Mouse (Mus musculus): ENCODE measurements around the gene Diaph3. TPM values are rescaled to one million over a fixed set of nuclear protein-coding genes. Genes with fewer than 3 reads are reported as not detected.

The Diaph3 gene
- total and polyA plus RNA-seq, 3 experiments: 16.2 to 36.9 (median 17.5) TPM

- Histone ChIP-seq H3K4me3 (replicated peaks in 1 of 3; ENCODE audit: low read depth in 2 of 3, low read length in 2 of 3, poor library complexity in 1 of 3) (no peak overlapping the region), H3K4me2 (ENCODE audit: insufficient read depth, low read depth, poor library complexity, severe bottlenecking) (no peak overlapping the region), H3K36me3 (replicated peaks in 1 of 2; ENCODE audit: control insufficient read depth in 1 of 2, insufficient read depth in 1 of 2, low read length in 1 of 2) (peaks cover 0 to 22% of the 10 kb centered on the region in 2 experiments), H3K79me2 (replicated peaks; ENCODE audit: control insufficient read depth, extremely low read depth, insufficient read depth, poor library complexity, severe bottlenecking) (no peaks in the 10 kb centered on the region), H3K9me3 (replicated peaks; ENCODE audit: low read length) (no peaks in the 10 kb centered on the region), H3K4me1 (ENCODE audit: control insufficient read depth in 1 of 2, insufficient read depth in 2 of 2) (no peaks in the 10 kb centered on the region), H3K9ac (ENCODE audit: insufficient read depth, low read depth) (no peak overlapping the region), H3K27ac (ENCODE audit: insufficient read depth, low read depth) (no peak overlapping the region), H3K27me3 (replicated peaks) (no peaks in the 10 kb centered on the region)
- TF ChIP-seq JUND (conservative IDR thresholded peaks at IDR 0.05; ENCODE audit: low read depth, low read length) (no peak), USF2 (conservative IDR thresholded peaks at IDR 0.05; ENCODE audit: low read depth, low read length) (no peak), SMC3 (IDR thresholded peaks at IDR 0.05; ENCODE audit: low read depth, low read length) (no peak), MXI1 (IDR thresholded peaks at IDR 0.05; ENCODE audit: low read depth, low read length) (no peak), UBTF (IDR thresholded peaks at IDR 0.05; ENCODE audit: low read depth, low read length) (no peak), BHLHE40 (IDR thresholded peaks at IDR 0.05; ENCODE audit: low read depth, low read length) (no peak), SIN3A (IDR thresholded peaks at IDR 0.05; ENCODE audit: low read length) (no peak), TCF12 (IDR thresholded peaks at IDR 0.05; ENCODE audit: low read depth, low read length) (no peak), ZKSCAN1 (IDR thresholded peaks at IDR 0.05; ENCODE audit: borderline replicate concordance, low read depth, low read length) (no peak), KAT2A (IDR thresholded peaks at IDR 0.05; ENCODE audit: insufficient replicate concordance, low read length) (no peak), MAX (IDR thresholded peaks at IDR 0.05; ENCODE audit: low read length) (no peak), GABPA (IDR thresholded peaks at IDR 0.05; ENCODE audit: insufficient replicate concordance, low read depth, low read length) (no peak), RAD21 (IDR thresholded peaks at IDR 0.05; ENCODE audit: low read depth, low read length) (no peak), ZC3H11A (IDR thresholded peaks at IDR 0.05; ENCODE audit: low read depth, low read length) (no peak), JUN (IDR thresholded peaks at IDR 0.05; ENCODE audit: insufficient read depth, low read depth, low read length) (no peak)
- dilution Hi-C loops (cut with MboI; ENCODE audit: extremely low pct_ligation_motif_present, extremely low pct_unique_long_range_greater_than_20kb, low sequenced_read_pairs) (no loop called here), in situ Hi-C loops (cut with MboI; ENCODE audit: low pct_ligation_motif_present, low pct_unique_long_range_greater_than_20kb, low sequenced_read_pairs) (no loop called here)
- no peak for DNase-seq (ENCODE audit: extremely low read depth)
These were observed 203.1 kb downstream of the Diaph3 start for GRCm38 (mm10) chr14:86937953-86938352.

GRCm38 (mm10) chr14:86936424-86936823 is 204.6 kb downstream of the Diaph3 start:
- no peak for TF ChIP-seq MAFK (IDR thresholded peaks at IDR 0.05; ENCODE audit: insufficient replicate concordance, low read length)
- TF ChIP-seq NELFE (IDR thresholded peaks at IDR 0.05; ENCODE audit: low read depth, low read length): no peak
- no peak for TF ChIP-seq POLR2A (IDR thresholded peaks at IDR 0.05; ENCODE audit: low read depth, low read length)
- no peak for TF ChIP-seq RAD21 (IDR thresholded peaks at IDR 0.05; ENCODE audit: low read depth, low read length)
- TF ChIP-seq CTCF (conservative IDR thresholded peaks at IDR 0.05 in 1 of 2, IDR thresholded peaks at IDR 0.05 in 1 of 2; ENCODE audit: low read depth in 2 of 2, low read length in 2 of 2): no peak
- no peak for TF ChIP-seq ZNF384 (IDR thresholded peaks at IDR 0.05; ENCODE audit: low read depth, low read length)
- no peak for TF ChIP-seq MEF2A (IDR thresholded peaks at IDR 0.05; ENCODE audit: borderline replicate concordance, low read depth, low read length)
- no peak for TF ChIP-seq MYC (IDR thresholded peaks at IDR 0.05; ENCODE audit: low read depth, low read length)
- Histone ChIP-seq H3K36me3 (replicated peaks in 1 of 2; ENCODE audit: control insufficient read depth in 1 of 2, insufficient read depth in 1 of 2, low read length in 1 of 2) (peaks cover 0 to 24% of the 10 kb centered on the region in 2 experiments), H3K4me3 (replicated peaks in 1 of 3; ENCODE audit: low read depth in 2 of 3, low read length in 2 of 3, poor library complexity in 1 of 3) (no peak overlapping the region), H3K9ac (ENCODE audit: insufficient read depth, low read depth) (no peak overlapping the region), H3K4me2 (ENCODE audit: insufficient read depth, low read depth, poor library complexity, severe bottlenecking) (no peak overlapping the region), H3K4me1 (ENCODE audit: control insufficient read depth in 1 of 2, insufficient read depth in 2 of 2) (no peaks in the 10 kb centered on the region), H3K27ac (ENCODE audit: insufficient read depth, low read depth) (no peak overlapping the region), H3K79me2 (replicated peaks; ENCODE audit: control insufficient read depth, extremely low read depth, insufficient read depth, poor library complexity, severe bottlenecking) (no peaks in the 10 kb centered on the region), H3K9me3 (replicated peaks; ENCODE audit: low read length) (no peaks in the 10 kb centered on the region), H3K27me3 (replicated peaks) (no peaks in the 10 kb centered on the region)
- no peak for DNase-seq (ENCODE audit: extremely low read depth)
- in situ Hi-C loops (cut with MboI; ENCODE audit: low pct_ligation_motif_present, low pct_unique_long_range_greater_than_20kb, low sequenced_read_pairs): no loop called here
- dilution Hi-C loops (cut with MboI; ENCODE audit: extremely low pct_ligation_motif_present, extremely low pct_unique_long_range_greater_than_20kb, low sequenced_read_pairs): no loop called here
